Mouse (Mus musculus) heart, adult 2 months (tissue): ENCODE data around the gene Srgap2.

Experiments
- CTCF ChIP-seq: fragments of 200-600 bp; IDR thresholded peaks from 2 replicates; pipeline ENCODE4 v1.8.1; 2022; ENCODE audit warnings: antibody characterized with exemption, mild to moderate bottlenecking, moderate library complexity
- POLR2A ChIP-seq: fragments of 200-500 bp; IDR thresholded peaks from 2 replicates; pipeline ENCODE4 v1.6.1; 2011; ENCODE audit warnings: mild to moderate bottlenecking, low read depth, low read length, control low read depth; ENCODE audit not compliant: insufficient read depth

GRCm38 (mm10) chr1:131478770-131479305, 48.3 kb downstream of the Srgap2 start:
- TF ChIP-seq POLR2A (no peak), CTCF (no peak)
